Comparison of ENCODE assay signal across 8 mouse cellular contexts in genomic region chr11:3267133-3267532, GRCm38 (mm10). TPM values are rescaled to one million over a fixed set of nuclear protein-coding genes. Genes with fewer than 3 reads are reported as not detected.
DNase-seq lines count a peak whose midpoint lies in the region; ATAC-seq and TF ChIP-seq lines count a peak whose summit lies in the region.

No protein-coding gene starts in this region.

- peak overlapping the region; percentile 99 for H3K4me3 ChIP-seq in layer of hippocampus, adult 2 months
- H3K4me3 ChIP-seq in embryonic facial prominence, embryonic 10.5 days = peak overlapping the region; percentile 94
- peak overlapping the region; percentile 98 for H3K4me3 ChIP-seq in intestine, embryonic 16.5 days (ENCODE audit: low read length)

- peaks cover 28% of the 10 kb centered on the region for H3K4me1 ChIP-seq in embryonic facial prominence, embryonic 10.5 days
- H3K4me1 ChIP-seq in intestine, embryonic 16.5 days (ENCODE audit: control insufficient read depth, insufficient read depth, low read length) = peaks cover 10% of the 10 kb centered on the region

- peak overlapping the region; percentile 56 for H3K4me2 ChIP-seq in intestine, embryonic 16.5 days (ENCODE audit: low read depth, low read length)

- TF ChIP-seq CTCF in layer of hippocampus, adult 2 months (conservative IDR thresholded peaks at IDR 0.05) = peak; percentile 29

- WGBS in embryonic facial prominence, embryonic 10.5 days = 58% methylated on average over 7 of the region's 7 CpGs
- 50% methylated on average over 7 of the region's 7 CpGs for WGBS in intestine, embryonic 16.5 days

- no peak for ATAC-seq in intestine, embryonic 16.5 days

- no peaks in the 10 kb centered on the region; the same call in 1 of the 2 replicates for H3K9me3 ChIP-seq in embryonic facial prominence, embryonic 10.5 days
- no peaks in the 10 kb centered on the region for H3K9me3 ChIP-seq in intestine, embryonic 16.5 days (ENCODE audit: control insufficient read depth, low read length)

- no peak overlapping the region; the same call in 1 of the 2 replicates for H3K27ac ChIP-seq in layer of hippocampus, adult 2 months
- H3K27ac ChIP-seq in embryonic facial prominence, embryonic 10.5 days (replicated peaks) = peak overlapping the region; percentile 98
- no peak overlapping the region for H3K27ac ChIP-seq in intestine, embryonic 16.5 days (ENCODE audit: low read length)

- H3K9ac ChIP-seq in intestine, embryonic 16.5 days (ENCODE audit: low read depth, low read length) = peak overlapping the region; percentile 99; the same call in 1 of the 2 replicates

- no peak for DNase-seq in layer of hippocampus, adult 2 months (ENCODE audit: low spot score in 2 of 2)
- DNase-seq in layer of hippocampus, adult 11-12 months (ENCODE audit: low spot score) = no peak
- no peak for DNase-seq in embryonic facial prominence, embryonic 10.5 days (ENCODE audit: low spot score)
- peak; percentile 30 for DNase-seq in naive thymus-derived CD4-positive, alpha-beta T cell, adult 2 months (ENCODE audit: low read depth)
- no peak for DNase-seq in left cerebral cortex, adult 9 months (ENCODE audit: low spot score in 2 of 2)
- no peak for DNase-seq in adrenal gland, postnatal 4 days (ENCODE audit: low spot score in 2 of 2)
- DNase-seq in layer of hippocampus, adult 8-10 months (ENCODE audit: low spot score in 2 of 2) = no peak

- H3K36me3 ChIP-seq in embryonic facial prominence, embryonic 10.5 days (replicated peaks) = peaks cover 24% of the 10 kb centered on the region
- no peaks in the 10 kb centered on the region for H3K36me3 ChIP-seq in intestine, embryonic 16.5 days (ENCODE audit: control insufficient read depth, insufficient read depth, low read length)

- H3K27me3 ChIP-seq in embryonic facial prominence, embryonic 10.5 days (replicated peaks; ENCODE audit: low read depth, poor library complexity, severe bottlenecking) = no peaks in the 10 kb centered on the region
- H3K27me3 ChIP-seq in intestine, embryonic 16.5 days (replicated peaks; ENCODE audit: control insufficient read depth, insufficient read depth, low read length) = no peaks in the 10 kb centered on the region

RNA-seq across cellular contexts. Expression of gene Drg1, which starts 0.9 kb away (rescaled TPM):
- 10 to 100 TPM; 91.7 to 98.9 TPM for total RNA-seq in layer of hippocampus, adult 2 months (2021)
- 287 and 303 TPM in 2 replicates for polyA plus RNA-seq in embryonic facial prominence, embryonic 10.5 days (2016; fragmentation: Nextera tagmentation; extraction: Ambion mirVana)
- 179 and 194 TPM in 2 replicates for polyA plus RNA-seq in intestine, embryonic 16.5 days (2015; fragmentation: Nextera tagmentation; extraction: Ambion mirVana)
- 100 to 1,000 TPM; 116 to 117 TPM for total RNA-seq in adrenal gland, postnatal 4 days (2021)
- 100 to 1,000 TPM in 2 of 4 experiments, 10 to 100 TPM in 2; 89.3 to 113 (median 99.1) TPM for total RNA-seq in layer of hippocampus, adult 8-10 months (2022)

RNA-seq across cellular contexts. Expression of gene Patz1, which starts 21.5 kb away (rescaled TPM):
- 10 to 100 TPM; 55.5 to 56.6 TPM for total RNA-seq in layer of hippocampus, adult 2 months (2021)
- 91.5 and 96.8 TPM in 2 replicates for polyA plus RNA-seq in embryonic facial prominence, embryonic 10.5 days (2016; fragmentation: Nextera tagmentation; extraction: Ambion mirVana)
- polyA plus RNA-seq in intestine, embryonic 16.5 days (2015; fragmentation: Nextera tagmentation; extraction: Ambion mirVana) = 20.9 and 22.1 TPM in 2 replicates
- 10 to 100 TPM; 67.7 to 72.5 TPM for total RNA-seq in adrenal gland, postnatal 4 days (2021)
- total RNA-seq in layer of hippocampus, adult 8-10 months (2022) = 10 to 100 TPM; 53.5 to 58.4 (median 56.7) TPM
